ENCODE assay signal across 10 mouse cellular contexts in the genomic region with DNA sequence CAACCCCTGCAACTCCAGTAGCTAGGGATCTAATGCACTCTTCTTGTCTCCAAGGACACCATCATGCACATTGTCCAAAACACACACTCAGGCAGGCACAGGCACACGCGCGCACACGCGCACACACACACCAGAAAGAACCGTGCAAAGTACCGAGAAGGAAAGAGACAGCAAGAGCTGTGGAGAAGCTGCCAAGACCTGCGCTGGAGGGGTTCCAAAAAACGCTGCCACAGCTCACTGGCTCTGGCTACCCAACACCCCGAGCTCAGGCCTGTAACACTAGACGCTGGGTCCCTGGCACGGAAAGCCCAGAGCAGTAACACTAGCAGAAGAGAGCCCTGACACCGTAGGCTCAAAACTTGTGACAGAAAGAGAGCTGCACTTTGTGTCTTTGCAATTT. TPM values are rescaled to one million over a fixed set of nuclear protein-coding genes. Genes with fewer than 3 reads are reported as not detected.
A peak's percentile ranks its signal among the peaks of the same experiment; 100 is the strongest.
DNase-seq lines count a peak whose midpoint lies in the region; ATAC-seq and TF ChIP-seq lines count a peak whose summit lies in the region.
"Had no signal": no experiment of that assay in that cellular context is flagged by ENCODE, and none has a peak within 500 bp of the region (broad histone marks: within the 10 kb centered on the region; RNA-seq: fewer than 3 reads in every experiment).

No protein-coding gene starts in this region.

- WGBS in hindbrain, embryonic 14.5 days: 84% methylated on average over 13 of the region's 13 CpGs
- 94% methylated on average over 13 of the region's 13 CpGs for WGBS in hindbrain, embryonic 13.5 days
- WGBS in kidney, postnatal 0 days: 59% methylated on average over 13 of the region's 13 CpGs

- H3K4me3 ChIP-seq in hindbrain, embryonic 14.5 days (replicated peaks; ENCODE audit: low read length): no peak overlapping the region
- H3K4me3 ChIP-seq in hindbrain, embryonic 13.5 days: no peak overlapping the region
- H3K4me3 ChIP-seq in kidney, postnatal 0 days (replicated peaks; ENCODE audit: low read depth, low read length): no peak overlapping the region
- H3K4me3 ChIP-seq: neural tube, embryonic 12.5 days had no signal

- peaks cover 14% of the 10 kb centered on the region for H3K9me3 ChIP-seq in hindbrain, embryonic 14.5 days (ENCODE audit: control insufficient read depth, low read length)
- peaks cover 16% of the 10 kb centered on the region; the same call in 1 of the 2 replicates for H3K9me3 ChIP-seq in hindbrain, embryonic 13.5 days
- H3K9me3 ChIP-seq in kidney, postnatal 0 days (replicated peaks; ENCODE audit: low read length): 0 out of 2 replicates have a peak, but pooled peaks cover 4% of the 10 kb centered on the region

- peak; percentile 36 for DNase-seq in hindbrain, embryonic 14.5 days (ENCODE audit: low spot score)
- peak; percentile 82 to 85 for DNase-seq in adrenal gland, postnatal 36 days
- peak; percentile 87 for DNase-seq in gastrocnemius, postnatal 10 days
- peak; percentile 81 for DNase-seq in kidney, postnatal 0 days (ENCODE audit: low spot score)
- peak; percentile 54 for DNase-seq in ovary, postnatal 14 days (ENCODE audit: low spot score)
- DNase-seq in spleen, postnatal 14 days (ENCODE audit: low spot score in 2 of 2): no peak
- DNase-seq in embryo, embryonic 10 days (ENCODE audit: low spot score): no peak

- H3K27me3 ChIP-seq in hindbrain, embryonic 14.5 days (ENCODE audit: control insufficient read depth, insufficient read depth, low read length): no peaks in the 10 kb centered on the region
- no peaks in the 10 kb centered on the region for H3K27me3 ChIP-seq in hindbrain, embryonic 13.5 days
- H3K27me3 ChIP-seq in kidney, postnatal 0 days (ENCODE audit: insufficient read depth, low read length): no peaks in the 10 kb centered on the region
- H3K27me3 ChIP-seq: CH12.LX; neural tube, embryonic 12.5 days had no signal

- peaks cover 58% of the 10 kb centered on the region for H3K36me3 ChIP-seq in hindbrain, embryonic 14.5 days (replicated peaks; ENCODE audit: control insufficient read depth, insufficient read depth)
- H3K36me3 ChIP-seq in hindbrain, embryonic 13.5 days: peaks cover 43% of the 10 kb centered on the region
- peaks cover 37% of the 10 kb centered on the region for H3K36me3 ChIP-seq in kidney, postnatal 0 days (ENCODE audit: insufficient read depth, low read length)

- no peak overlapping the region for H3K9ac ChIP-seq in hindbrain, embryonic 14.5 days
- H3K9ac ChIP-seq in hindbrain, embryonic 13.5 days: no peak overlapping the region
- no peak overlapping the region for H3K9ac ChIP-seq in kidney, postnatal 0 days (ENCODE audit: low read depth, low read length)
- H3K9ac ChIP-seq: neural tube, embryonic 12.5 days had no signal

- H3K4me1 ChIP-seq in hindbrain, embryonic 14.5 days (replicated peaks; ENCODE audit: control insufficient read depth, insufficient read depth, low read length): no peaks in the 10 kb centered on the region
- no peaks in the 10 kb centered on the region; the same call in 1 of the 2 replicates for H3K4me1 ChIP-seq in hindbrain, embryonic 13.5 days (replicated peaks)
- no peaks in the 10 kb centered on the region for H3K4me1 ChIP-seq in kidney, postnatal 0 days (replicated peaks; ENCODE audit: insufficient read depth, low read length)
- H3K4me1 ChIP-seq: neural tube, embryonic 12.5 days had no signal

- peak overlapping the region; percentile 9; the same call in 1 of the 2 replicates for H3K27ac ChIP-seq in hindbrain, embryonic 14.5 days
- H3K27ac ChIP-seq in hindbrain, embryonic 13.5 days: no peak overlapping the region
- H3K27ac ChIP-seq in kidney, postnatal 0 days: peak overlapping the region; percentile 40; the same call in 1 of the 2 replicates
- H3K27ac ChIP-seq: neural tube, embryonic 12.5 days had no signal

- TF ChIP-seq CTCF in kidney, postnatal 0 days (IDR thresholded peaks at IDR 0.05; ENCODE audit: low read depth): no peak

- no peak overlapping the region for H3K4me2 ChIP-seq in hindbrain, embryonic 14.5 days (replicated peaks)
- no peak overlapping the region for H3K4me2 ChIP-seq in hindbrain, embryonic 13.5 days
- H3K4me2 ChIP-seq in kidney, postnatal 0 days (ENCODE audit: low read length): no peak overlapping the region
- H3K4me2 ChIP-seq: neural tube, embryonic 12.5 days had no signal

- no peak for ATAC-seq in hindbrain, embryonic 14.5 days (ENCODE audit: low FRiP score)
- no peak for ATAC-seq in hindbrain, embryonic 13.5 days (ENCODE audit: low FRiP score)
- ATAC-seq in kidney, postnatal 0 days (replicated peaks; ENCODE audit: low FRiP score, low read depth): peak; percentile 70

RNA-seq across cellular contexts. Expression of a gene that starts 18.1 kb away (rescaled TPM):
- polyA plus RNA-seq in hindbrain, embryonic 14.5 days (2014; fragmentation: Nextera tagmentation; extraction: Ambion mirVana): 14.0 and 18.6 TPM in 2 replicates
- 19.6 and 21.3 TPM in 2 replicates for polyA plus RNA-seq in hindbrain, embryonic 13.5 days (2015; fragmentation: Nextera tagmentation; extraction: Ambion mirVana)
- total RNA-seq in adrenal gland, postnatal 36 days (2021): 10 to 100 TPM; 14.7 to 16.6 TPM
- total RNA-seq in gastrocnemius, postnatal 10 days (2021): 10 to 100 TPM; 10.6 to 12.2 TPM
- polyA plus RNA-seq in kidney, postnatal 0 days (2015; fragmentation: Nextera tagmentation; extraction: Ambion mirVana): 10.6 and 11.0 TPM in 2 replicates

RNA-seq across cellular contexts. Expression of a gene that starts 27.7 kb away (rescaled TPM):
- polyA plus RNA-seq in hindbrain, embryonic 14.5 days (2014; fragmentation: Nextera tagmentation; extraction: Ambion mirVana): 161 and 188 TPM in 2 replicates
- 174 and 178 TPM in 2 replicates for polyA plus RNA-seq in hindbrain, embryonic 13.5 days (2015; fragmentation: Nextera tagmentation; extraction: Ambion mirVana)
- total RNA-seq in adrenal gland, postnatal 36 days (2021): 100 to 1,000 TPM; 174 to 239 TPM
- 100 to 1,000 TPM; 141 to 143 TPM for total RNA-seq in gastrocnemius, postnatal 10 days (2021)
- 252 and 279 TPM in 2 replicates for polyA plus RNA-seq in kidney, postnatal 0 days (2015; fragmentation: Nextera tagmentation; extraction: Ambion mirVana)

RNA-seq across cellular contexts. Expression of a gene that starts 27.9 kb away (rescaled TPM):
- polyA plus RNA-seq in hindbrain, embryonic 14.5 days (2014; fragmentation: Nextera tagmentation; extraction: Ambion mirVana): 13.7 and 17.4 TPM in 2 replicates
- polyA plus RNA-seq in hindbrain, embryonic 13.5 days (2015; fragmentation: Nextera tagmentation; extraction: Ambion mirVana): 12.1 and 13.0 TPM in 2 replicates
- total RNA-seq in adrenal gland, postnatal 36 days (2021): 10 to 100 TPM; 17.9 to 24.7 TPM
- 10 to 100 TPM; 35.0 to 35.3 TPM for total RNA-seq in gastrocnemius, postnatal 10 days (2021)
- 35.9 and 37.6 TPM in 2 replicates for polyA plus RNA-seq in kidney, postnatal 0 days (2015; fragmentation: Nextera tagmentation; extraction: Ambion mirVana)

RNA-seq across cellular contexts. Expression of a gene that starts 51.1 kb away (rescaled TPM):
- polyA plus RNA-seq in hindbrain, embryonic 14.5 days (2014; fragmentation: Nextera tagmentation; extraction: Ambion mirVana): 87.6 and 95.2 TPM in 2 replicates
- polyA plus RNA-seq in hindbrain, embryonic 13.5 days (2015; fragmentation: Nextera tagmentation; extraction: Ambion mirVana): 80.3 and 80.9 TPM in 2 replicates
- 100 to 1,000 TPM; 151 to 162 TPM for total RNA-seq in adrenal gland, postnatal 36 days (2021)
- 10 to 100 TPM; 67.8 to 75.8 TPM for total RNA-seq in gastrocnemius, postnatal 10 days (2021)
- 70.0 and 79.5 TPM in 2 replicates for polyA plus RNA-seq in kidney, postnatal 0 days (2015; fragmentation: Nextera tagmentation; extraction: Ambion mirVana)

Comparison
In these comparisons a context has a peak if more than half of its experiments do, and no peak if none do; other contexts are left out.
1. DNase-seq: peak in hindbrain, embryonic 14.5 days (single experiment), adrenal gland, postnatal 36 days (2 of 2), gastrocnemius, postnatal 10 days (single experiment), kidney, postnatal 0 days (single experiment) and ovary, postnatal 14 days (single experiment); none in spleen, postnatal 14 days (0 of 2) and embryo, embryonic 10 days (single experiment).